ENCODE assay signal across 13 mouse cellular contexts in the genomic region with DNA sequence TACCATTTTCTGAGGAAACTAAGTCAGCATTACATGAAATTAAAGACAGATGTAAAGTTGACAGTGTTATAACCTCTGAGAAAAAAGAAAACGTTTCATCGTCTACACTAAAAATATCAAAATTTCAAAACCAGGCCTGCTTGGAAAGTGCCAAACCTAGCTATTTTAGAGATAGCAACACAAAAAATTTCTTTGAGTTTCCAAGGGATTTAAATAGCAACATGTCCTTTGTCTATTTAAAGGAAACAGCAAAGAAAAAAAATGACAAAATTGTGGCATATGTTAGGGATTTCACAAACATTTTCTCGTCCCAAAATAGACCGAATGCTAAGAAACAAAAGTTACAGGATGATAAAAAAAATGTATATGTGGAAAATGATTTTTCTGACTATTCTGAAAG. TPM values are rescaled to one million over a fixed set of nuclear protein-coding genes. Genes with fewer than 3 reads are reported as not detected.
DNase-seq lines count a peak whose midpoint lies in the region; ATAC-seq and TF ChIP-seq lines count a peak whose summit lies in the region.
"Had no signal": no experiment of that assay in that cellular context is flagged by ENCODE, and none has a peak within 500 bp of the region (broad histone marks: within the 10 kb centered on the region; RNA-seq: fewer than 3 reads in every experiment).

No protein-coding gene starts in this region.

- no peak for DNase-seq in hindbrain, embryonic 10.5 days (ENCODE audit: low spot score)
- DNase-seq in hindbrain, embryonic 11.5 days (ENCODE audit: low spot score): no peak
- DNase-seq in brain, adult 2 months (ENCODE audit: low read depth, low spot score): peak; percentile 65
- DNase-seq in limb, embryonic 14.5 days (ENCODE audit: low spot score): no peak
- no peak for DNase-seq in right cerebral cortex, postnatal 25 days
- no peak for DNase-seq in adrenal gland, postnatal 36 days
- DNase-seq in kidney, postnatal 36 days: no peak
- DNase-seq: cerebellum, adult 11 months; liver had no signal

- no peak overlapping the region for H3K27ac ChIP-seq in hindbrain, embryonic 10.5 days
- H3K27ac ChIP-seq in hindbrain, embryonic 11.5 days (ENCODE audit: low read depth, low read length): no peak overlapping the region
- H3K27ac ChIP-seq in forebrain, embryonic 12.5 days: no peak overlapping the region
- H3K27ac ChIP-seq in limb, embryonic 14.5 days (replicated peaks; ENCODE audit: low read depth, low read length): no peak overlapping the region

- no peaks in the 10 kb centered on the region for H3K9me3 ChIP-seq in hindbrain, embryonic 10.5 days
- H3K9me3 ChIP-seq in hindbrain, embryonic 11.5 days (ENCODE audit: control insufficient read depth, low read length): no peaks in the 10 kb centered on the region
- no peaks in the 10 kb centered on the region for H3K9me3 ChIP-seq in forebrain, embryonic 12.5 days
- no peaks in the 10 kb centered on the region for H3K9me3 ChIP-seq in limb, embryonic 14.5 days (ENCODE audit: control insufficient read depth, low read length)

- H3K9ac ChIP-seq in hindbrain, embryonic 11.5 days (ENCODE audit: low read depth, low read length): no peak overlapping the region
- H3K9ac ChIP-seq in forebrain, embryonic 12.5 days: no peak overlapping the region
- H3K9ac ChIP-seq in limb, embryonic 14.5 days (ENCODE audit: low read depth, low read length, severe bottlenecking): no peak overlapping the region

- no peak overlapping the region for H3K4me2 ChIP-seq in hindbrain, embryonic 11.5 days (replicated peaks; ENCODE audit: low read depth, low read length)
- H3K4me2 ChIP-seq in forebrain, embryonic 12.5 days: peak overlapping the region; percentile 88; the same call in 1 of the 2 replicates
- H3K4me2 ChIP-seq in limb, embryonic 14.5 days (replicated peaks; ENCODE audit: low read depth, low read length, severe bottlenecking): peak overlapping the region; percentile 92

- 80% methylated on average over 4 of the region's 4 CpGs for WGBS in hindbrain, embryonic 10.5 days
- 80% methylated on average over 4 of the region's 4 CpGs for WGBS in hindbrain, embryonic 11.5 days
- 84% methylated on average over 4 of the region's 4 CpGs for WGBS in forebrain, embryonic 12.5 days
- WGBS in limb, embryonic 14.5 days: 62% methylated on average over 4 of the region's 4 CpGs

- H3K4me3 ChIP-seq in hindbrain, embryonic 10.5 days: 0 out of 2 replicates have a peak overlapping the region, but pooled peaks have one; percentile 66
- H3K4me3 ChIP-seq in hindbrain, embryonic 11.5 days (ENCODE audit: low read depth, low read length): no peak overlapping the region; the same call in 1 of the 2 replicates
- H3K4me3 ChIP-seq in forebrain, embryonic 12.5 days (replicated peaks): no peak overlapping the region
- H3K4me3 ChIP-seq in limb, embryonic 14.5 days (replicated peaks; ENCODE audit: low read length): peak overlapping the region; percentile 55; the same call in 1 of the 2 replicates

- TF ChIP-seq POLR2A in limb, embryonic 14.5 days (IDR thresholded peaks at IDR 0.05; ENCODE audit: borderline replicate concordance, extremely low read depth, insufficient read depth, insufficient read length): no peak

- H3K36me3 ChIP-seq in hindbrain, embryonic 10.5 days: no peaks in the 10 kb centered on the region
- no peaks in the 10 kb centered on the region for H3K36me3 ChIP-seq in hindbrain, embryonic 11.5 days (ENCODE audit: control insufficient read depth, insufficient read depth, low read length)
- H3K36me3 ChIP-seq in forebrain, embryonic 12.5 days (replicated peaks): no peaks in the 10 kb centered on the region
- no peaks in the 10 kb centered on the region for H3K36me3 ChIP-seq in limb, embryonic 14.5 days (ENCODE audit: control insufficient read depth, insufficient read depth, low read length)

- H3K4me1 ChIP-seq in hindbrain, embryonic 10.5 days (replicated peaks): peaks cover 6% of the 10 kb centered on the region; the same call in 1 of the 2 replicates
- H3K4me1 ChIP-seq in hindbrain, embryonic 11.5 days (replicated peaks; ENCODE audit: control insufficient read depth, insufficient read depth, low read length): no peaks in the 10 kb centered on the region
- H3K4me1 ChIP-seq in forebrain, embryonic 12.5 days: no peaks in the 10 kb centered on the region
- no peaks in the 10 kb centered on the region for H3K4me1 ChIP-seq in limb, embryonic 14.5 days (ENCODE audit: control insufficient read depth, insufficient read depth, low read length)

- H3K27me3 ChIP-seq in hindbrain, embryonic 10.5 days (ENCODE audit: insufficient read depth, poor library complexity, severe bottlenecking): peaks cover 18% of the 10 kb centered on the region; the same call in 1 of the 2 replicates
- no peaks in the 10 kb centered on the region for H3K27me3 ChIP-seq in hindbrain, embryonic 11.5 days (ENCODE audit: control insufficient read depth, insufficient read depth, low read length)
- H3K27me3 ChIP-seq in forebrain, embryonic 12.5 days: no peaks in the 10 kb centered on the region
- no peaks in the 10 kb centered on the region for H3K27me3 ChIP-seq in limb, embryonic 14.5 days (ENCODE audit: control insufficient read depth, insufficient read depth, low read length)

- no peak for ATAC-seq in hindbrain, embryonic 11.5 days (ENCODE audit: low FRiP score)
- no peak for ATAC-seq in forebrain, embryonic 12.5 days (ENCODE audit: low FRiP score)
- ATAC-seq in limb, embryonic 14.5 days (ENCODE audit: low FRiP score, low read depth): no peak

RNA-seq across cellular contexts. Expression of gene Rad51ap2, which starts 0.8 kb away (rescaled TPM):
- polyA plus RNA-seq in hindbrain, embryonic 10.5 days (2016; fragmentation: Nextera tagmentation; extraction: Ambion mirVana): 0.22 and 0.36 TPM in 2 replicates
- polyA plus RNA-seq in hindbrain, embryonic 11.5 days (2014; fragmentation: Nextera tagmentation; extraction: Ambion mirVana): 0.22 and 0.77 TPM in 2 replicates
- 0.23 and 0.41 TPM in 2 replicates for polyA plus RNA-seq in forebrain, embryonic 12.5 days (2016; fragmentation: Nextera tagmentation; extraction: Ambion mirVana)
- 0.09 and 0.21 TPM in 2 replicates for polyA plus RNA-seq in limb, embryonic 14.5 days (2012; rRNA removed)
- polyA plus RNA-seq in limb, embryonic 14.5 days (2014; fragmentation: Nextera tagmentation; extraction: Ambion mirVana): 0.39 and 0.57 TPM in 2 replicates
- under 1 TPM; 0.10 to 0.20 TPM for total RNA-seq in adrenal gland, postnatal 36 days (2021)
- total RNA-seq: monocyte, adult 5-6 weeks had no signal
- polyA plus RNA-seq: small intestine, adult 2 months; urinary bladder, adult 2 months had no signal

RNA-seq across cellular contexts. Expression of gene Vsnl1, which starts 20.2 kb away (rescaled TPM):
- 0.51 and 1.3 TPM in 2 replicates for polyA plus RNA-seq in hindbrain, embryonic 10.5 days (2016; fragmentation: Nextera tagmentation; extraction: Ambion mirVana)
- 1.9 and 2.9 TPM in 2 replicates for polyA plus RNA-seq in hindbrain, embryonic 11.5 days (2014; fragmentation: Nextera tagmentation; extraction: Ambion mirVana)
- 1.6 and 2.3 TPM in 2 replicates for polyA plus RNA-seq in forebrain, embryonic 12.5 days (2016; fragmentation: Nextera tagmentation; extraction: Ambion mirVana)
- polyA plus RNA-seq in limb, embryonic 14.5 days (2012; rRNA removed): 1.4 and 1.6 TPM in 2 replicates
- polyA plus RNA-seq in limb, embryonic 14.5 days (2014; fragmentation: Nextera tagmentation; extraction: Ambion mirVana): 1.8 TPM in 2 replicates
- 10 to 100 TPM; 32.4 to 53.0 TPM for total RNA-seq in adrenal gland, postnatal 36 days (2021)
- total RNA-seq: monocyte, adult 5-6 weeks had no signal

Comparison
In these comparisons a context has a peak if more than half of its experiments do, and no peak if none do; other contexts are left out.
1. H3K4me3 ChIP-seq: peak in hindbrain, embryonic 10.5 days (single experiment) and limb, embryonic 14.5 days (single experiment); none in hindbrain, embryonic 11.5 days (single experiment) and forebrain, embryonic 12.5 days (single experiment).